Mouse (Mus musculus) kidney, adult 9 months (tissue): Measurements from ENCODE around the gene Chil3.
"Not testable (repeated sequence)": the region's sequence is repeated elsewhere in the genome, so short reads cannot be mapped to it uniquely, and the experiment has no call there.

Experiments used
- DNase-seq: peaks from one replicate; pipeline ENCODE4 v3.0.0; 2022

Chil3 gene

DNA sequence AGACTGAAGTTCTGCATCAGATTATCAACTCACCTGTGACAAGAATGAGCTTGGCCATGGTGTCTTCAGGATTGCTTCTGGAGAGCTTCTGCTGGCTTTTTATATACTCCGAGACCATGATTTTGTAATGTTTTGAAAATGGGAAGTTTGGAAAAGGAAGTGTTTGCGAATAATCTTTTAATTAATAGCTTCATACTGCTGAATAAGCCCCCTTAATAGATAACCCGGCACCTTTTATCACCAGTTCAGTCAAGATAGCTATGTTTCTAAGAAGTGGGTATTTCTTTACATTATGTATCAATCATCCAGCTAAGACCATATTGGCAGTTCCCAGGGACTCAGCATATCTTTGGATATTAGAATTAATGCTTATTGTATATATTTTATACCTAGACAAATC, at the start of gene Chil3:
Gene Chil3 (minus strand): TSS at position 101 of the 400 bp plus-strand sequence.
- no peak for DNase-seq

DNA sequence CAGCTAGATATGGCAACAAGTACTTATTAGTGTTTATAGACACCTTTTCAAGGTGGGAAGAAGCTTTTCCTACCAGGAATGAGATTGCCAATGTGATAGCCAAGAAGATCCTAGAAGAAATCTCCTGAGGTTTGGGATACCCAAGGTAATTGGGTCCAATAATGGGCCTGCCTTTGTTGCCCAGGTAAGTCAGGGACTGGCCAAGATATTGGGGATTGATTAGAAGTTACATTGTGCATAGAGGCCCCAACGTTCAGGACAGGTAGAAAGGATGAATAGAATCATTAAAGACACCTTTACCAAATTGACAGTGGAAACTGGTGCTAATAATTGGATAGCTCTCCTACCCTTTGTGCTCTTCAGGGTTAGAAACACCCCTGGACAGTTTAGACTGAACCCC, 30.7 kb upstream of the Chil3 start:
- not testable (repeated sequence) for DNase-seq

DNA sequence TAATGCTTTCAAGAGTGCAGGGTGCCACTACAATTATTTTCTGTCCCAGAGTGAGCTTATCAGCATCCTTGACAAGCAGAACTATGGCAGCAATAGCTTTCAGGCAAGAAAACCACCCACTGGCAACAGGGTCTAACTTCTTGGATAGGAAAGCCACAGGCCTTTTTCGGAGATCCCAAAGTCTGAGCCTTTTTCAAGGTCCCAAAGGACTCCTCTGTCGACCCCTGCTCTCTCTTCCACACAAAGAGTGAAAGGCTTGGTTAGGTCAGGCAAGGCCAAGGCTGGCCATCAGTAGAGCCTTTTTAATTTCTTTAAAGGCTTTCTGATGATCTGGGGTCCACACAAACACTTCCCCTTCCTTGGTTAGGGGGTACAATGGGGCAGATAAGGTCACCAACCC, 29.9 kb upstream of the Chil3 start:
- not testable (repeated sequence) for DNase-seq

DNA sequence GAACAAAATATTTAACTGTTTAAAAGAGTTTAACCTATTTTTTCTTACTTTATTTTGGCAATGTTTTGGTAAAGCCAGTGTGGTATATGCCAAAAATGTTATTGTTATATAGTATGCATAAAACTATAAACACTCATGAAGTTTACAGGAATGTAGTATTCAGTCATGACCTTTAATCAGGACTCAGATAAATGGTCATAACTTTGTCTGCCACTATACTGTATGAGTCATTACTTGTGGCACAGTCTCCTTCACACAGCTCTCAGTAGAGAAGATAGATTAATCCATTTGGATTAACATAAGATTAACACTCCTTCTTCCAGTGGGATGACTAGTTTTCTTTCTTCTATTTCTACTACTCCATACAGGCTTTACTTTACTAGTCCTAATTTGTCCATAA, 28.9 kb upstream of the Chil3 start:
- DNase-seq: no peak

DNA sequence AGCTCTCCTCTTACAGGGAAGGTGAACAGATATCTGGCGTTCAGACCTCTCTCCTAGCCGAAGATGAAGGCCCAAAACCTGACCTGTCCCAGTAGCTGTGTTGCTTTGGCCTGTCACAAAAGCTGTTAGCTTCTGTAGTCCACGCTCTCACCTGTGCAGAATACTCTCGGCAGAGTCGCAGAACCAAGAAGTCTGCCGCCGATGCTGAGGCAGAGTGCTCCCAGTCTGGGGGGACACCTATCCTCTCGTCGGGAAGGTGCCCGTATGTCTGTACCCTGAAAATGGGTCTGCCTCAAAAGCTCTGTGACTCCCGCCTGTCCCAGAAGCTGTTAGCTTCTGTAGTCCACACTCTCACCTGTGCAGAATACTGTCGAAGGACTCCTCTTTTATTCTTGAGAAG, 28.1 kb upstream of the Chil3 start:
- no peak for DNase-seq

DNA sequence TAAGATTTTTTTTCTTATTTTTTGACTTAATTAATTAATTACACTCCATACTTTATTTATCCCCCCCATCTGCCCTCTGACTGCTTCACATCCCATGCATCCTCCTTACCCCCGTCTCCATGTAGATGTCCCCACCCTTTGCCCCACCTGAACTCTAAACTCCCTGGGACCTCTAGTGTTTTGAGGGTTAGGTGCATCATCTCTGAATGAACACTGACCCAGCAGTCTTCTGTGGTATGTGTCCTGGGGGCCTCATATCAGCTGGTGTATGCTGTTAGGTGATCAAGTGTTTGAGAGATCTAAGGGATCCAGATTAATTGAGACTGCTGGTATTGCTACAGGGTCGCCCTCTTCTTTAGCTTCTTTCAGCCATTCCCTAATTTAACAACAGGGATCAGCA, 20.6 kb upstream of the Chil3 start:
- DNase-seq: no peak

DNA sequence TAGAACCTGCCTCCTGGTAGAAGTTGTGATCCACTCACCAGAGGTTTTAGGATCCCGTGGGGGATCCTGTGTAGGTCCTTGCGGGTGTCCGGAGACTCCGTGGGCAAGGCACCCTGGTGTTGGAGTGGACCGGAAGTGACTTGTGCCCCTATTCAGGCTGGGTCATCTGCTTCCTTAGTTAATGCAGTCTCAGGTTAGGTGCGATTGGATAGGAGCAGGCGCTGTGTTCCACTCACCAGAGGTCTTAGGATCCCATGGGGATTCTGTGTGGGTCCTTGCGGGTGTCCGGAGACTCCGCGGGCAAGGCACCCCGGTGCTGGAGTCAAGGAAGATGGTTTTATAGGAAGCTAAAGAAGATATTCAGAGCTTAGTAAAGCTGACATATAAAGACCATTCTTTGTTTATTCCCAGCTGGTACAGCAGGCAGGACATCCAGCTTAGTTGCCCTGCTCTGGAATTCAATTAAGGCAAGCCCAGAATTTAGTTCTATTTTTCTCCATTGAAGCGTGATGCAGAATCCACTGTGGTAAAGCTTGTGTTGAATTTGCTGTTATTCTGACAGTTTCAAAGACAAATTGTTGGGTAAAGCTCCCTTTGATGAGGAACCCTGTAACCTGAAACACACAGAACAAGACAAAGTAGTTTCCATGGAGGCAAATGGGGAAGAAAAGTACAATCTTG, 10.3 kb upstream of the Chil3 start:
- no peak for DNase-seq

DNA sequence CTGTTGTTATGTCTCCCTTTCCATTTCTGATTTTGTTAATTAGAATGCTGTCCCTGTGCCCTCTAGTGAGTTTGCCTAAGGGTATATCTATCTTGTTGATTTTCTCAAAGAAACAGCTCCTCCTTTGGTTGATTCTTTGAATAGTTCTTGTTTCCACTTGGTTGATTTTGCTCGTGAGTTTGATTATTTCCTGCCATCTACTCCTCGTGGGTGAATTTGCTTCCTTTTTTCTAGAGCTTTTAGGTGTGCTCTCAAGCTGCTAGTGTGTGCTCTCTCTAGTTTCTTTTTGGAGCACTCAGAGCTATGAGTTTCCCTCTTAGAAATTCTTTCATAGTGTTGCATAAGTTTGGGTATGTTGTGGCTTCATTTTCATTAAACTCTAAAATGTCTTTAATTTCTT, 7.6 kb upstream of the Chil3 start:
- not testable (repeated sequence) for DNase-seq

DNA sequence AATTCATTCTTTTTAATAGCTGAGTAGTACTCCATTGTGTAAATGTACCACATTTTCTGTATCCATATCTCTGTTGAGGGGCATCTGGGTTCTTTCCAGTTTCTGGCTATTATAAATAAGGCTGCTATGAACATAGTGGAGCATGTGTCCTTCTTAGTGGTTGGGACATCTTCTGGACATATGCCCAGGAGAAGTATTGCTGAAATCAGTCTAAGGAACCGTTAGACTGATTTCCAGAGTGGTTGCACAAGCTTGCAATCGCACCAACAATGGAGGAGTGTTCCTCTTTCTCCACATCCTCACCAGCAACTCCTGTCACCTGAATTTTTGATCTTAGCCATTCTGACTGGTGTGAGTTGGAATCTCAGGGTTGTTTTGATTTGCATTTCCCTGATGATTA, 5.1 kb upstream of the Chil3 start:
- not testable (repeated sequence) for DNase-seq

DNA sequence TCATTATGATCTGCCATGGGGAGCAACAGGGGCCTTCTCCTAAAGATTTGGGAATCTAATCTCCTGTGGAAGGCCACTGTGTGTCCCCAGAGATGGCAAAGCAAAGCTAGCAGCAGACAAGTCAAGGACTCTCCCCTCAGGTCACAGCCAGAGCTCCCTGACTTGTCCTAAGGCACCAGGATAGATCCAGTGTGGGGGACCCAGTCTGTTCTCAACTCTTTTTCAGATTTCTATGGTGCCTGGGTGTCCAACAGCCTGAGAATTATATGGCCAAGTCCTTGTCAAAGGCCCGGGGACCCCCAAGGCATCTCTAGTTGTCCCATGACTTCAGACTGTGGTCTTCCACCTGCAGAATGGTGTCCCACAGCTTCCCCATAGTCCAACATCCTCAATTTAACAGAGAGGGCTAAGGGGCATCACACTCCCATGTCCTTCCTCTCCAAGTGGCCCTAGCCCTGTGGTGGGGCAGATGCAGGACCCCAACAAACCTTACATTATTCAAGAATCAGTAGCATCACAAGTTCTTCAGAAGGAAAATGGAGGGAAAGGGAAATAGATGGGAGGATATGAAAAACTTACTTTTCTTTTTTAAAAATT, 3.9 kb upstream of the Chil3 start:
- DNase-seq: no peak

DNA sequence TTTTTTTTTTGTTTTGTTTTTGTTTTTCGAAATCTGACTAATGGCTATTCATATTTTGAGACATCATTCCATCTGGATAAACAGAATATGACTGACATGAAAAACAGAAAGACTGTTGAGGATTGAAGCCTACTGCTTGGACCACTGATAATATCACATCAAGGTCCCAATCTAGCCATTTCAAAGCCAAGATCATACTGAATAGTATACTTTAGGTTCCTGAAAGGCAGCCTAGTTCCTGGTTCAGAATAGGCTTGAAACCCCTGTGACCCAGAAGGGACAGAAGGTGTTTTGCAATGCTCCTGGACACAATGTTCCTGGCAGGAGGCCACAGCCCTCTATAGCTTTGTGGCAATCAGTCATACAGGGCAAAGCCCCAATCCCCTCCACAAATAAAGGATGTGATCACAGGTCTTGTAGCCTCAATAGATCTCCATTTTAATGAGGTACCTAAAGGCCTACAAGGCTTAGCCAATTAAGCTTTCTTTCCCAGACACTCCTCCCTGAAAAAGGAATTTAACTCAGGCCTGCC, 3.2 kb upstream of the Chil3 start:
- peak; percentile 4 for DNase-seq

DNA sequence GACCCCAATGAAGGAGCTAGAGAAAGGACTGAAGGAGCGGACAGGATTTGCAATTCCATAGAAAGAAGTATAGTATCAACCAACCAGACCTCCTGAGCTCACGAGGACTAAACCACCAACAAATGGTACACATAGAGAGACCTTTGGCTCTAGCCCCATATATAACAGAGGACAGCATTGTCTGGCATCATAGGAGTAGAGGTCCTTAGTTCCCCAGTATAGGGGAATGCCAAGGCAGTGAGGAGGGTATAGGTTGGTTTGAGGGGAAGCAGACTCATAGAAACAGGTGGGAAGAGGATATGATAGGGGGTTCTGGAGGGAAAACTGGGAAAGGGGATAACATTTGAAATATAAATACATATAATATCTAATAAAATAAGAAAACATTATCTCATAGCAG, 13.0 kb downstream of the Chil3 start:
- DNase-seq: no peak

DNA sequence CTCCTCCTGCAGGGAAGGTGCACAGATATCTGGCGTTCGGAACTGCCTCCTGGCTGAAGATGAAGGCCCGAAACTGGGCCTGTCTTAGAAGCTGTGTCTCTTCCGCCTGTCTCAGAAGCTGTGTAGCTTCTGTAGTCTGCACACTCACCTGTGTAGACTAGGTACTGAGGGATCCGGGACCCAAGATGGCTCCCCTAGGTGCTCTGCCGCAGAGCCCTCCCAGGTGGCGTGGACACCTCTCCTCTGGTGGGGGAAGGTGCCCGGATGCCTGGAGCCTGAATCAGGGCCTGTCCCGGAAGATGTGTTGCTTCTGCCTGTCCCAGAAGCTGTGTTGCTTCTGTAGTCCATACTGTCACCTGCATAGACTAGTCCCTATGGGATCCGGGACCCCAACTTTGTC, 23.3 kb downstream of the Chil3 start:
- DNase-seq: no peak

DNA sequence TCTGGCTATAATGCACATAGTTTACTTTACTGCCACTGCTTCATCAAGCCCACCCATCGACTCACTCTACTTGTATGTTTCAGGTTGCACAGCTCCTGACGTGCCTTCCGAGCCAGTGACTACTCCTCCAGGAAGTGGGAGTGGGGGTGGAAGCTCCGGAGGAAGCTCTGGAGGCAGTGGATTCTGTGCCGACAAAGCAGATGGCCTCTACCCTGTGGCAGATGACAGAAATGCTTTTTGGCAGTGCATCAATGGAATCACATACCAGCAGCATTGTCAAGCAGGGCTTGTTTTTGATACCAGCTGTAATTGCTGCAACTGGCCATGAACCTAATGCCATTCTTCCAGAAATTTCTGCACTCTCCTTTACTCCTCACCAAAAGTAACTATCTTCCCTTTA, 35.7 kb downstream of the Chil3 start:
- DNase-seq: no peak

DNA sequence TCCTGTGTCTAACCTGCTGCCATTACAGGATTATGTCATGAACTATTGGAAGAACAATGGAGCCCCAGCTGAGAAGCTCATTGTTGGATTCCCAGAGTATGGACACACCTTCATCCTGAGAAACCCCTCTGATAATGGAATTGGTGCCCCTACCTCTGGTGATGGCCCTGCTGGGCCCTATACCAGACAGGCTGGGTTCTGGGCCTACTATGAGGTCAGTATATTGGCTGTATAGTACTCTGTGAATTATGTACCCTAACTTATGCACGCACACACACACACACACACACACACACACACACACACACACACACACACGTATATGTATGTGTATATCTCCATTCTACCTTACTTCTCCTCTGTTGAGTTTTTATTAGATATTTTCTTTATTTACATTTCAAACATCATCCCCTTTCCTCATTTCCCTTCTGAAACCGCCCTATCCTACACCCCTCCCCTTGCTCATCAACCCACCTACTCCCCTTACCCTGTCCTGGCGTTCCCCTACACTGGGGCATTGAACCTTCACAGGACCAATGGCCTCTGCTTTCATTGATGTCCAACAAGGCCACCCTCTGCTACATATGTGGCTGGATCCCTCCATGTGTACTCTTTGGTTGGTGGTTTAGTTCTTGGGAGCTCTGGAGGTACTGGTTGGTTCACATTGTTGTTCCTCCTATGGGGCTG, 38.4 kb downstream of the Chil3 start:
- DNase-seq: no peak

DNA sequence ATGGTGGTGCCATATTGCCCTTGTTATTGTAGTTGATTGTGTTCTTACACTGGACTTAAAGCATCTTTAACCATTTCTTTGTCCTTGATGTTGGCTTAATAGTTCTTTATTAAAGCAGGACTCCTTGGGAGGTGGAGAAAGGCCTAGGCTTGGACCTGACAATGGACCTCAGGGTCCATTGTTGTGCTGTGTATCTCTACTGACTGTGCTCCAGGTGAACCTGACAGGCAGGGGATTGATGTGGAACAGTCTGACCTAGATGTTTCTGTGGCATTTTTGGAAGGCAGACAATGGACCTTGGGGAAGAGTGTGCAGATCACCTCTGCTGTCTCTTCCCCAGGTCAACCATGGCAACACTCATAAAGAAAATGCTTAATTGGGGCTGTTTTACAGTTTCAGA, 40.4 kb downstream of the Chil3 start:
- no peak for DNase-seq

DNA sequence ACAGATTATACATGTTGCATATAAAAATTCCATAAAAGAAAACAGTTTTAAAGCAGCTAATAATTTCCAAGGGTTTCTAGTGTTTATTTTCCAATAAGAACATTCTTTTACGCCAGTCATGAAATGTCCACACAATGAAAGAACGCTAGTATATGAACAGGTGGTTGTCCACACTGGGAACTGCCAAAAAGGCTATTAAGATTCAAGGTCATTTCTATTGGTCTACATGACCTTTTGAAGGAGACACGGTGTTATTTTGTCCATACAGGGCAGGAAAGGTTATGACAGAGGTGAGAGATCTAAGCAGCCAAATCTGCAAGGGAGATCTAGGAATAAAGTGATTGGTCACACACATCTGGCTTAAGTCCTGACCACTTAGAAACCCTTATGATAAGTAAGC, 54.4 kb downstream of the Chil3 start, which contains the start of gene Chia1:
Gene Chia1 (plus strand): TSS at position 301 of the 400 bp plus-strand sequence.
- no peak for DNase-seq
